In genomic region chr1:156779595-156779994, GRCm38 (mm10) we compare ENCODE assay signal across 12 mouse cellular contexts. TPM values are rescaled to one million over a fixed set of nuclear protein-coding genes. Genes with fewer than 3 reads are reported as not detected.
DNase-seq lines count a peak whose midpoint lies in the region; ATAC-seq and TF ChIP-seq lines count a peak whose summit lies in the region.
"Had no signal": no experiment of that assay in that cellular context is flagged by ENCODE, and none has a peak within 500 bp of the region (broad histone marks: within the 10 kb centered on the region; RNA-seq: fewer than 3 reads in every experiment).

No protein-coding gene starts in this region.

- no peaks in the 10 kb centered on the region for H3K79me2 ChIP-seq in heart, adult 2 months (replicated peaks; ENCODE audit: control insufficient read depth, insufficient read depth, low read length)

- ATAC-seq in intestine, embryonic 14.5 days (replicated peaks; ENCODE audit: low FRiP score, low TSS enrichment, low read depth) = no peak
- no peak for ATAC-seq in intestine, postnatal 0 days
- ATAC-seq in forebrain, embryonic 14.5 days = peak; percentile 59
- ATAC-seq in stomach, embryonic 14.5 days (ENCODE audit: insufficient number of reproducible peaks, insufficient read depth, low FRiP score, low read depth) = no peak
- ATAC-seq in liver, postnatal 0 days = no peak
- ATAC-seq: midbrain, embryonic 16.5 days had no signal

- no peak for TF ChIP-seq CTCF in heart, adult 2 months (IDR thresholded peaks at IDR 0.05)
- TF ChIP-seq CTCF in intestine, postnatal 0 days (IDR thresholded peaks at IDR 0.05; ENCODE audit: low read depth) = no peak
- no peak for TF ChIP-seq CTCF in liver, postnatal 0 days (IDR thresholded peaks at IDR 0.05; ENCODE audit: low read depth)

- no peak overlapping the region for H3K9ac ChIP-seq in heart, adult 2 months (ENCODE audit: low read depth, low read length)
- no peak overlapping the region for H3K9ac ChIP-seq in intestine, embryonic 14.5 days (ENCODE audit: low read length)
- no peak overlapping the region for H3K9ac ChIP-seq in intestine, postnatal 0 days (ENCODE audit: low read depth, low read length)
- H3K9ac ChIP-seq in forebrain, embryonic 14.5 days (ENCODE audit: low read length) = no peak overlapping the region
- H3K9ac ChIP-seq in stomach, embryonic 14.5 days (replicated peaks; ENCODE audit: low read depth, low read length) = no peak overlapping the region
- H3K9ac ChIP-seq in liver, postnatal 0 days (replicated peaks) = no peak overlapping the region

- intact Hi-C loops in heart, adult 2 months (cut with DNase I) = no loop called here

- H3K9me3 ChIP-seq in intestine, embryonic 14.5 days (ENCODE audit: control insufficient read depth, low read length) = no peaks in the 10 kb centered on the region
- no peaks in the 10 kb centered on the region for H3K9me3 ChIP-seq in intestine, postnatal 0 days (ENCODE audit: control insufficient read depth)
- no peaks in the 10 kb centered on the region for H3K9me3 ChIP-seq in forebrain, embryonic 14.5 days (replicated peaks; ENCODE audit: control insufficient read depth, low read length)
- no peaks in the 10 kb centered on the region for H3K9me3 ChIP-seq in stomach, embryonic 14.5 days (ENCODE audit: control insufficient read depth, low read depth, low read length)
- no peaks in the 10 kb centered on the region for H3K9me3 ChIP-seq in liver, postnatal 0 days (ENCODE audit: low read length)

- peak overlapping the region; percentile 26; the same call in 1 of the 2 replicates for H3K27ac ChIP-seq in heart, adult 2 months
- H3K27ac ChIP-seq in intestine, embryonic 14.5 days (ENCODE audit: low read depth) = peak overlapping the region; percentile 88
- H3K27ac ChIP-seq in intestine, postnatal 0 days (ENCODE audit: low read depth, low read length) = no peak overlapping the region; the same call in 1 of the 2 replicates
- no peak overlapping the region for H3K27ac ChIP-seq in forebrain, embryonic 14.5 days (ENCODE audit: low read depth, low read length)
- peak overlapping the region; percentile 96 for H3K27ac ChIP-seq in stomach, embryonic 14.5 days (ENCODE audit: low read length)
- no peak overlapping the region for H3K27ac ChIP-seq in liver, postnatal 0 days (ENCODE audit: low read depth)

- no peak for TF ChIP-seq EP300 in heart, adult 2 months (IDR thresholded peaks at IDR 0.05; ENCODE audit: insufficient read depth, low read depth, low read length)
- TF ChIP-seq EP300 in liver, postnatal 0 days (IDR thresholded peaks at IDR 0.05; ENCODE audit: low read depth) = no peak

- TF ChIP-seq POLR2A in heart, adult 2 months (IDR thresholded peaks at IDR 0.05; ENCODE audit: insufficient read depth, low read depth, low read length) = no peak

- peaks cover 6% of the 10 kb centered on the region; the same call in 1 of the 2 replicates for H3K4me1 ChIP-seq in heart, adult 2 months (ENCODE audit: control insufficient read depth, insufficient read depth, low read length)
- H3K4me1 ChIP-seq in intestine, embryonic 14.5 days (replicated peaks; ENCODE audit: control insufficient read depth, insufficient read depth, low read length) = peaks cover 29% of the 10 kb centered on the region
- no peaks in the 10 kb centered on the region for H3K4me1 ChIP-seq in intestine, postnatal 0 days (replicated peaks; ENCODE audit: control insufficient read depth, insufficient read depth, low read length)
- peaks cover 33% of the 10 kb centered on the region for H3K4me1 ChIP-seq in forebrain, embryonic 14.5 days (ENCODE audit: control insufficient read depth, insufficient read depth, low read length)
- H3K4me1 ChIP-seq in stomach, embryonic 14.5 days (ENCODE audit: control insufficient read depth, insufficient read depth, low read length) = peaks cover 37% of the 10 kb centered on the region
- H3K4me1 ChIP-seq in liver, postnatal 0 days (ENCODE audit: insufficient read depth) = no peaks in the 10 kb centered on the region

- H3K36me3 ChIP-seq in heart, adult 2 months (ENCODE audit: control insufficient read depth, insufficient read depth, low read length) = no peaks in the 10 kb centered on the region
- H3K36me3 ChIP-seq in intestine, embryonic 14.5 days (ENCODE audit: control insufficient read depth, insufficient read depth, low read length) = no peaks in the 10 kb centered on the region
- no peaks in the 10 kb centered on the region for H3K36me3 ChIP-seq in intestine, postnatal 0 days (ENCODE audit: control insufficient read depth, insufficient read depth)
- no peaks in the 10 kb centered on the region for H3K36me3 ChIP-seq in forebrain, embryonic 14.5 days (ENCODE audit: control insufficient read depth, insufficient read depth, low read length)
- H3K36me3 ChIP-seq in stomach, embryonic 14.5 days (ENCODE audit: control insufficient read depth, insufficient read depth, low read length) = no peaks in the 10 kb centered on the region
- no peaks in the 10 kb centered on the region for H3K36me3 ChIP-seq in liver, postnatal 0 days (replicated peaks; ENCODE audit: insufficient read depth, low read length)

- no peak overlapping the region for H3K4me3 ChIP-seq in heart, adult 2 months
- H3K4me3 ChIP-seq in intestine, embryonic 14.5 days (ENCODE audit: low read depth, low read length) = no peak overlapping the region
- no peak overlapping the region for H3K4me3 ChIP-seq in intestine, postnatal 0 days (ENCODE audit: low read depth, low read length)
- H3K4me3 ChIP-seq in forebrain, embryonic 14.5 days (ENCODE audit: low read depth, low read length) = no peak overlapping the region
- no peak overlapping the region for H3K4me3 ChIP-seq in stomach, embryonic 14.5 days (ENCODE audit: low read depth, low read length)
- H3K4me3 ChIP-seq in liver, postnatal 0 days (ENCODE audit: low read depth, low read length) = no peak overlapping the region

- no peaks in the 10 kb centered on the region for H3K27me3 ChIP-seq in heart, adult 2 months (ENCODE audit: control insufficient read depth, insufficient read depth, low read length)
- H3K27me3 ChIP-seq in intestine, embryonic 14.5 days (replicated peaks; ENCODE audit: control insufficient read depth, insufficient read depth, low read length) = no peaks in the 10 kb centered on the region
- H3K27me3 ChIP-seq in intestine, postnatal 0 days (replicated peaks; ENCODE audit: control insufficient read depth, insufficient read depth, low read length) = no peaks in the 10 kb centered on the region
- no peaks in the 10 kb centered on the region for H3K27me3 ChIP-seq in forebrain, embryonic 14.5 days (replicated peaks; ENCODE audit: control insufficient read depth, insufficient read depth, low read length)
- H3K27me3 ChIP-seq in stomach, embryonic 14.5 days (ENCODE audit: control insufficient read depth, insufficient read depth, low read length) = no peaks in the 10 kb centered on the region
- H3K27me3 ChIP-seq in liver, postnatal 0 days (ENCODE audit: insufficient read depth, low read length) = no peaks in the 10 kb centered on the region

- DNase-seq in heart, adult 2 months = no peak
- DNase-seq in heart, adult 11 months = no peak
- no peak for DNase-seq in intestine, embryonic 14.5 days (ENCODE audit: low spot score)
- peak; percentile 78 for DNase-seq in forebrain, embryonic 14.5 days (ENCODE audit: low spot score)
- no peak for DNase-seq in liver, postnatal 0 days
- no peak for DNase-seq in layer of hippocampus, adult 9-10 months (ENCODE audit: low spot score)
- DNase-seq: cerebellum, adult 18-20 months; lung, postnatal 14 days had no signal

- WGBS in heart, adult 2 months = 81% methylated on average over 4 of the region's 4 CpGs
- 73% methylated on average over 4 of the region's 4 CpGs for WGBS in intestine, embryonic 14.5 days
- WGBS in intestine, postnatal 0 days = 86% methylated on average over 4 of the region's 4 CpGs
- WGBS in forebrain, embryonic 14.5 days = 3% methylated on average over 4 of the region's 4 CpGs
- 81% methylated on average over 4 of the region's 4 CpGs for WGBS in stomach, embryonic 14.5 days
- WGBS in liver, postnatal 0 days (ENCODE audit: insufficient replicate concordance) = 78% methylated on average over 4 of the region's 4 CpGs

- H3K4me2 ChIP-seq in intestine, embryonic 14.5 days (ENCODE audit: low read length) = no peak overlapping the region
- no peak overlapping the region for H3K4me2 ChIP-seq in intestine, postnatal 0 days (replicated peaks; ENCODE audit: low read depth)
- H3K4me2 ChIP-seq in forebrain, embryonic 14.5 days (ENCODE audit: low read length) = 0 out of 2 replicates have a peak overlapping the region, but pooled peaks have one; percentile 16
- no peak overlapping the region for H3K4me2 ChIP-seq in stomach, embryonic 14.5 days (replicated peaks; ENCODE audit: low read depth, low read length)
- H3K4me2 ChIP-seq in liver, postnatal 0 days (ENCODE audit: low read depth, low read length) = no peak overlapping the region

RNA-seq across cellular contexts. Expression of gene Angptl1, which starts 58.8 kb away (rescaled TPM):
- total RNA-seq in heart, adult 2 months (2021) = 1 to 10 TPM; 2.2 to 3.6 TPM
- polyA plus RNA-seq in heart, adult 2 months (2012; rRNA removed) = 1.2 and 1.8 TPM in 2 replicates
- polyA plus RNA-seq in intestine, embryonic 14.5 days (2014; fragmentation: Nextera tagmentation; extraction: Ambion mirVana) = 38.7 and 45.9 TPM in 2 replicates
- 18.8 and 20.9 TPM in 2 replicates for polyA plus RNA-seq in intestine, postnatal 0 days (2015; fragmentation: Nextera tagmentation; extraction: Ambion mirVana)
- polyA plus RNA-seq in forebrain, embryonic 14.5 days (2014; fragmentation: Nextera tagmentation; extraction: Ambion mirVana) = 0.57 and 1.1 TPM in 2 replicates
- 23.0 and 24.7 TPM in 2 replicates for polyA plus RNA-seq in stomach, embryonic 14.5 days (2014; fragmentation: Nextera tagmentation; extraction: Ambion mirVana)
- polyA plus RNA-seq in liver, postnatal 0 days (2015; fragmentation: Nextera tagmentation; extraction: Ambion mirVana) = 0.09 and 0.19 TPM in 2 replicates
- total RNA-seq: granulocyte monocyte progenitor cell, adult 5-6 weeks had no signal

Comparison
In these comparisons a context has a peak if more than half of its experiments do, and no peak if none do; other contexts are left out.
1. H3K27ac ChIP-seq: peak in heart, adult 2 months (single experiment), intestine, embryonic 14.5 days (single experiment) and stomach, embryonic 14.5 days (single experiment); none in intestine, postnatal 0 days (single experiment), forebrain, embryonic 14.5 days (single experiment) and liver, postnatal 0 days (single experiment).